Mouse (Mus musculus): Measurements from ENCODE around the gene U2af1. TPM values are rescaled to one million over a fixed set of nuclear protein-coding genes. Genes with fewer than 3 reads are reported as not detected.
"Not testable (repeated sequence)": the region's sequence is repeated elsewhere in the genome, so short reads cannot be mapped to it uniquely, and the experiment has no call there.

Gene U2af1
- total RNA-seq, 2 experiments from 2014 or later, result 155 to 287 TPM

DNA sequence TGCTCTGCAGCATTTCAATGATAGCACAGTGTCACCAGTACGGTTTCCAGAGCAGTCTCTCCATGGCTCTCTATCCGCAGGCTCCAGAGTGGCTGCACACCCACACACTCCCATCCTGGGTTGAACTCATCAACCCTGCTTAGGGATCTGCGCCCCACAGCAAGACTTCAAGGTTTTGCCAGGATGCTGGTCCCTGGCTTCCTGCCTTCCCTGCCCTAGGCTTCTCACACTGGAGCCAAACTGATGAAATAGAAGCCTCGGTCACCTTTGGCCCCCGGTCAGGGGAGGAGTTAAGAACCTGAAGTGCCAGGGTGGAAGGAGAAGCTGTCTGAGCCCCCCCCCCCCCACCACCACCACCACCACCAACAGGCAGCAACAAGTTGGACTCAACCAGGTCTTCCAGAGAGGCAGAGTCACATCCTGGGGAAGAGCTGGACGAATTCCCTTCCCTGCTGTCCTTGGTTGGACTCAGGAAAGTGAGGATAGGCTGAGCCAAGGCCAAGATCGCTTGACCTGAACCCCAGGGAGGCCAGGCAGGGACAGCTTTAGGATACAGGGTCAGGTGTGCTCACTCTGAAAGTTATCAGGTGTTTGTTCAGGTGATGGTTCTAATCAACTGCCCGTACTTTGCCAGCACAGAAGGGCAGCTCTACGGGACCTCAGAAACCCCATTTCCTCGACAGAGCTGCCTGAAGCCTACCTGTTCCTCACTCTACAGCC is 27.5 kb downstream of the U2af1 start:
- no peak for ATAC-seq (replicated peaks; ENCODE audit: poor library complexity, severe bottlenecking)

GRCm38 (mm10) chr17:31627961-31628360 is 30.7 kb downstream of the U2af1 start:
- no peak for ATAC-seq (replicated peaks; ENCODE audit: poor library complexity, severe bottlenecking)

- ATAC-seq (replicated peaks; ENCODE audit: poor library complexity, severe bottlenecking), result no peak
Observed at GRCm38 (mm10) chr17:31623101-31623500, 35.6 kb downstream of the U2af1 start.

- ATAC-seq (replicated peaks; ENCODE audit: poor library complexity, severe bottlenecking), result no peak
Observed at GRCm38 (mm10) chr17:31613086-31613755, 45.5 kb downstream of the U2af1 start.

GRCm38 (mm10) chr17:31609895-31610294 is 48.8 kb downstream of the U2af1 start:
- no peak for ATAC-seq (replicated peaks; ENCODE audit: poor library complexity, severe bottlenecking)

GRCm38 (mm10) chr17:31609173-31609572 is 49.5 kb downstream of the U2af1 start:
- not testable (repeated sequence) for ATAC-seq (replicated peaks; ENCODE audit: poor library complexity, severe bottlenecking)

DNA sequence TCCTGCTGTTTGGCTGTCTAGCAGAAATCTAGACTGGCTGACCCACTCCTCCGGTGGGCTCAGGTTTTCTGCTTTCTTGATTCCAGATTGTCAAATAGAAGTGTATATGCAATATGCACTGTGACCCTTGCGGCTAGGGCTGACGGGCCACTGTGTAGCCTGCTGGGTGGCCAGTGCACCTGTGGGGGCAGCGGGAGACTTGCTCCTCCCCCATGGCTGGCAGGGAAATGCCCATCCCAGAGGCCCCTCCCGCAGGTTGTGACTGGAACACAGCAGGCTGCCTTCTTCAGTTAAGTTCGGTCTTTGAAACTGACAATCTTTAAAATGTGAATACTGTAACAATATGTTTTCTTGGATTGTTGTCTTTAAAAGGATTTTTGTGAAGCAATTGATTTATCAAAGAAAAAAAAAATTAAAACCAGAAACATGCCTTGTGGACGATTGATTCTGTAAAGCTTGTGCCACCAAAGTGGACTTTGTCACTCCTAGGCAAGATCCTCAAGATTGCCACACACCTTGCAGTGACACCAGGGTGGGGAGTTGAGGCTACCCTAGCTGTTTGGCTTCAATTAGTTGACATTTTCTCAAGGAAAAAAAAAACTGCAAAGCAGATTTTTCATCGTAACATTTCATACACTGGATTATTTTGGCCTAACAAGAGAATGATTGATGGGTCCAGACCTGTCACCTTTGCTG is 51.3 kb downstream of the U2af1 start:
- ATAC-seq (replicated peaks; ENCODE audit: poor library complexity, severe bottlenecking), result no peak

DNA sequence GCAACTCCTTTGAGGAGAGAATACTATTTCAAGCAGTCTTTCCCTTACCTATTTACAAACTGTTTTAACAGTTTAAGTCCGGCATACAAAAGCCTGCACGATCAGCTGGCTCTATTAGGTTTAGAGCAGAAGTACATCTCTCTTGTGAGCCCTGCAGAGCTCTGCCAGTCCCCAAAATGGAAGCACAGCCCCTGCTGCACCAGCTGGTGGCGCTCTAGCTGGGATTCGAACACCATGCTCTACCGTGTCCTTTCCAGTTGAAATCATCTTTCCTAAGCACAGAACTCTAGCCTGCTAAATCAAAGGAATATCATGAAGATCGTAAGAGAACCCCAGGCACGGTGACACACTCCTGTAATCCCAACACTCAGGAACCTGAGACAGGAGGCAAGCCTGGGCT is 52.3 kb downstream of the U2af1 start:
- no peak for ATAC-seq (replicated peaks; ENCODE audit: poor library complexity, severe bottlenecking)

DNA sequence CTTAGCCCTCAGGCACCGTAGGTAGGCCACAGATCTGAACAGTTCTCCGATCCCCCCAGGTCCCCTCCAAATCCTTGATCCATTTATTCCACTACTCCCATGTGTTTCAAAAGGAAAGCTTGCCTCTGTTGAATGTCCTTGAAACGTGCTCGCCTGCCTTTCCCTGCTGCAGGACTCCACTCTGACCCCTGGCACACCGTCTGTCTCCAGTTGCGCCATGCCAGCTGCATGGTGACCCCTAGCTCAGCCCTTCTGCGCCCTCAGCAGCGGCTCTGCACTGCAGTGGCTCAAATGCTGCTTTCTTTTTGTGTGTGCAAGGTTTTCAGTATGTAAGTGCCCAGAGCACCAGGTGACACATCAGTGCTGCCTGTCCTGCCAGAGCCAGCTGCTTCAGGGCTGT is 60.1 kb downstream of the U2af1 start:
- no peak for ATAC-seq (replicated peaks; ENCODE audit: poor library complexity, severe bottlenecking)

DNA sequence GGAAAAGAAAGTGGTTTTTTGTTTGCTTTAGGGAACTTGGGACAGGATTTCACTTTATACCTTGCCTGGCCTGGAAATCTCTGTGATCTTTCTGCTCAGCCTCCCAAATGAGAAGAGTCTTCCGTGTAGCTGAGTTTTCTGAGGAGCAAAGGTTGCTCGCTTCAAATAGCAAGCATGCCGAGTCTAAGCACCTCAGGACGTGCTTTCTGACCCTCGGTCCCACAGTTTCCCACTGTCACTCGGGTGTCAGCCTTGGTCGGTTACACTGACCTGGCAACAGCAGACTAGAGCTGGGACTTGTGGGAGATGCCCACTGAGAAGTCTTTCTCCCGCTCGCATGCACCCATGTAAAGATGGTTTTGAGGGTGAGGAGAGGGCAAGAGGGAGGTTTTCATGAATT is 60.7 kb downstream of the U2af1 start:
- ATAC-seq (replicated peaks; ENCODE audit: poor library complexity, severe bottlenecking), result no peak

Other genes starting within 250 kb of the U2af1 start
- 14.6 and 31.9 TPM in 2 replicates for gene Wdr4, start 138.9 kb downstream of the U2af1 start, total RNA-seq (2014; fragmentation: Nextera tagmentation)
- gene Wdr4, start 138.9 kb downstream of the U2af1 start, total RNA-seq (2017), result 17.0 and 20.8 TPM in 2 replicates
- gene Ndufv3, start 138.8 kb downstream of the U2af1 start, total RNA-seq (2014; fragmentation: Nextera tagmentation), result 195 and 260 TPM in 2 replicates
- 207 and 212 TPM in 2 replicates for gene Ndufv3, start 138.8 kb downstream of the U2af1 start, total RNA-seq (2017)
- 19.0 and 32.7 TPM in 2 replicates for gene Pknox1, start 94.2 kb downstream of the U2af1 start, total RNA-seq (2014; fragmentation: Nextera tagmentation)
- 21.2 and 30.7 TPM in 2 replicates for gene Pknox1, start 94.2 kb downstream of the U2af1 start, total RNA-seq (2017)
- 0.28 and 4.8 TPM in 2 replicates for gene Cbs, start 21.7 kb downstream of the U2af1 start, total RNA-seq (2014; fragmentation: Nextera tagmentation)
- gene Cbs, start 21.7 kb downstream of the U2af1 start, total RNA-seq (2017), result 0.57 and 0.99 TPM in 2 replicates
- not detected in 2 replicates for gene Cryaa, start 18.9 kb upstream of the U2af1 start, total RNA-seq (2014; fragmentation: Nextera tagmentation)
- gene Cryaa, start 18.9 kb upstream of the U2af1 start, total RNA-seq (2017), result not detected in 2 replicates
- 9.1 and 12.1 TPM in 2 replicates for gene Sik1, start 196.9 kb upstream of the U2af1 start, total RNA-seq (2014; fragmentation: Nextera tagmentation)
- 9.2 and 10.8 TPM in 2 replicates for gene Sik1, start 196.9 kb upstream of the U2af1 start, total RNA-seq (2017)

Measured in granulocyte monocyte progenitor cell, adult 5-6 weeks (primary cell).